Mouse (Mus musculus): Measurements from ENCODE around the gene Grin1.

Gene Grin1

GRCm38 (mm10) chr2:25287927-25288649, 30.9 kb downstream of the Grin1 start, which contains the start of gene Tmem210:
TSS of gene Tmem210 (plus strand) at chr2:25288145.
- no peak for DNase-seq (ENCODE audit: extremely low read depth, insufficient read length, low spot score)

- peak; percentile 36 for DNase-seq (ENCODE audit: extremely low read depth, insufficient read length, low spot score)
Observed at GRCm38 (mm10) chr2:25286837-25287636, 31.9 kb downstream of the Grin1 start.

GRCm38 (mm10) chr2:25286314-25286713, 32.7 kb downstream of the Grin1 start:
- no peak for DNase-seq (ENCODE audit: extremely low read depth, insufficient read length, low spot score)

GRCm38 (mm10) chr2:25285551-25285950, 33.4 kb downstream of the Grin1 start:
- DNase-seq (ENCODE audit: extremely low read depth, insufficient read length, low spot score): no peak

GRCm38 (mm10) chr2:25278928-25279882, 39.8 kb downstream of the Grin1 start:
- no peak for DNase-seq (ENCODE audit: extremely low read depth, insufficient read length, low spot score)

GRCm38 (mm10) chr2:25273010-25273409, 46.0 kb downstream of the Grin1 start:
- DNase-seq (ENCODE audit: extremely low read depth, insufficient read length, low spot score): no peak

- no peak for DNase-seq (ENCODE audit: extremely low read depth, insufficient read length, low spot score)
Observed at GRCm38 (mm10) chr2:25272515-25272914, 46.5 kb downstream of the Grin1 start.

GRCm38 (mm10) chr2:25271827-25272511, 47.0 kb downstream of the Grin1 start, which contains the start of the genes Ssna1 and Anapc2:
TSS of gene Ssna1 (minus strand) at chr2:25272438.
TSS of gene Anapc2 (plus strand) at chr2:25272478.
- peak; percentile 97 for DNase-seq (ENCODE audit: extremely low read depth, insufficient read length, low spot score)

GRCm38 (mm10) chr2:25267746-25268309, 51.2 kb downstream of the Grin1 start:
- DNase-seq (ENCODE audit: extremely low read depth, insufficient read length, low spot score): no peak

- no peak for DNase-seq (ENCODE audit: extremely low read depth, insufficient read length, low spot score)
Observed at GRCm38 (mm10) chr2:25267241-25267640, 51.7 kb downstream of the Grin1 start.

- no peak for DNase-seq (ENCODE audit: extremely low read depth, insufficient read length, low spot score)
Observed at GRCm38 (mm10) chr2:25266720-25267119, 52.3 kb downstream of the Grin1 start.

GRCm38 (mm10) chr2:25265897-25266656, 52.9 kb downstream of the Grin1 start:
- DNase-seq (ENCODE audit: extremely low read depth, insufficient read length, low spot score): peak; percentile 54

- peak; percentile 81 for DNase-seq (ENCODE audit: extremely low read depth, insufficient read length, low spot score)
Observed at GRCm38 (mm10) chr2:25264851-25265250, 54.1 kb downstream of the Grin1 start.

GRCm38 (mm10) chr2:25264286-25264660, 54.7 kb downstream of the Grin1 start:
- no peak for DNase-seq (ENCODE audit: extremely low read depth, insufficient read length, low spot score)

GRCm38 (mm10) chr2:25263623-25264285, 55.2 kb downstream of the Grin1 start:
- DNase-seq (ENCODE audit: extremely low read depth, insufficient read length, low spot score): no peak

GRCm38 (mm10) chr2:25262795-25263622, 56.0 kb downstream of the Grin1 start:
- peak; percentile 66 for DNase-seq (ENCODE audit: extremely low read depth, insufficient read length, low spot score)

GRCm38 (mm10) chr2:25262291-25262767, 56.7 kb downstream of the Grin1 start, which contains the start of gene Tprn:
TSS of gene Tprn (plus strand) at chr2:25262618.
- DNase-seq (ENCODE audit: extremely low read depth, insufficient read length, low spot score): peak; percentile 89
